Mouse (Mus musculus) kidney, adult 2 months (tissue): ENCODE results near the gene Helz. TPM values are rescaled to one million over a fixed set of nuclear protein-coding genes. Genes with fewer than 3 reads are reported as not detected.
A peak's percentile ranks its signal among the peaks of the same experiment; 100 is the strongest.

Source experiments
- DNase-seq: peaks from one replicate; pipeline ENCODE4 v3.0.0; 2021
- H3K27ac ChIP-seq: fragments of 200-500 bp; 2 replicates; pipeline ENCODE4 v1.5.1; 2012; ENCODE audit warnings: low read depth, low read length, control low read depth, inconsistent platforms; ENCODE audit not compliant: insufficient read depth
- H3K27me3 ChIP-seq: fragments of 200-500 bp; replicated peaks from 2 replicates; pipeline ENCODE4 v1.6.1; 2012; ENCODE audit warnings: mild to moderate bottlenecking, moderate library complexity, low read length, inconsistent platforms; ENCODE audit not compliant: control insufficient read depth, insufficient read depth
- H3K36me3 ChIP-seq: fragments of 200-500 bp; 2 replicates; pipeline ENCODE4 v1.6.1; 2012; ENCODE audit warnings: mild to moderate bottlenecking, moderate library complexity, low read length, inconsistent platforms; ENCODE audit not compliant: control insufficient read depth, insufficient read depth
- H3K4me1 ChIP-seq: fragments of 200-500 bp; 2 replicates; pipeline ENCODE4 v1.6.1; 2011; ENCODE audit warnings: low read length; ENCODE audit not compliant: control insufficient read depth, insufficient read depth
- H3K4me3 ChIP-seq: fragments of 200-500 bp; 2 replicates; pipeline ENCODE4 v1.5.1; 2011; ENCODE audit warnings: mild to moderate bottlenecking, low read depth, low read length, control low read depth; ENCODE audit not compliant: insufficient read depth
- CTCF ChIP-seq: fragments of 200-500 bp; conservative IDR thresholded peaks from 2 replicates; pipeline ENCODE4 v1.5.1; 2011; ENCODE audit warnings: low read depth, mild to moderate bottlenecking, control low read depth, low read length, moderate library complexity, mixed read lengths; ENCODE audit not compliant: insufficient read depth, insufficient read length
- POLR2A ChIP-seq: fragments of 200-500 bp; IDR thresholded peaks from one replicate; pipeline ENCODE4 v1.6.1; 2011; ENCODE audit warnings: low read depth, low read length, control low read depth
- WGBS: fragments of 180-500 bp; shearing (Covaris S2); methylation state at CpG from one replicate; pipeline ENCODE4 v1.1.7; 2018; 5-methylcytosine and 5-hydroxymethylcytosine counted together
- polyA plus RNA-seq: library from polyadenylated mRNA; depleted of rRNA; stranded (reverse); fragments of >200 nt; gene quantifications from 2 replicates; pipeline ENCODE4 v1.2.3, GENCODE M21; 2012

Gene Helz
- polyA plus RNA-seq, 1 experiment = 18.8 TPM

- Histone ChIP-seq H3K4me1 (no peaks in the 10 kb centered on the region), H3K36me3 (no peaks in the 10 kb centered on the region), H3K4me3 (no peak overlapping the region), H3K27me3 (no peaks in the 10 kb centered on the region), H3K27ac (no peak overlapping the region)
- no peak for DNase-seq
- TF ChIP-seq POLR2A = no peak
- TF ChIP-seq CTCF = no peak
- 82% methylated on average over 4 of the region's 4 CpGs for WGBS
These were observed 16.3 kb upstream of the Helz start for GRCm38 (mm10) chr11:107531445-107531844.

- no peak for DNase-seq
- no peak overlapping the region for H3K27ac ChIP-seq
- WGBS = 39% methylated on average over 5 of the region's 5 CpGs
- H3K4me3 ChIP-seq = no peak overlapping the region
- TF ChIP-seq POLR2A (no peak), CTCF (no peak)
- no peaks in the 10 kb centered on the region for H3K27me3 ChIP-seq
- H3K4me1 ChIP-seq = no peaks in the 10 kb centered on the region
- no peaks in the 10 kb centered on the region for H3K36me3 ChIP-seq
These were observed 15.5 kb upstream of the Helz start for GRCm38 (mm10) chr11:107532271-107532670.

DNA sequence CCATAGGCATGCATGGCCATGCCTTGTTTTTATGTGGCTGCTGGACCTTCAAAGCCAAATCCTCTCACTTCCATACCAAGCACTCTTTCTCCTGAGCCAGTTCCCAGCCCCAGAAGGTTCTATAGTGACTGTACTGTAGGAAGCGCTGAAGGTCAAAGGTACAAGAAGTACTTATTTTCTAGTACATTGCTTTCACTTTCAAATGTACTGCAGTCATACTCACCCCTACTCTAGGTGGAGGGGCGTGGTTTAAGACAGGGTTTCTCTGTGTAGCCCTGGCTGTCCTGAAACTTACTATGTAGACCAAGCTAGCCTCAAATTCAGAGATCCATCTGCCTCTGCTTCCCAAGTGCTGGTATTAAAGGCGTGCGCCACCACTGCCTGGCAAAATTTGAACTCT is 8.7 kb upstream of the Helz start:
- WGBS = 90% methylated on average over 4 of the region's 4 CpGs
- H3K4me1 ChIP-seq = no peaks in the 10 kb centered on the region
- no peak for TF ChIP-seq POLR2A
- TF ChIP-seq CTCF = no peak
- no peak overlapping the region for H3K4me3 ChIP-seq
- H3K36me3 ChIP-seq = no peaks in the 10 kb centered on the region
- no peak for DNase-seq
- H3K27ac ChIP-seq = no peak overlapping the region
- H3K27me3 ChIP-seq = no peaks in the 10 kb centered on the region

DNA sequence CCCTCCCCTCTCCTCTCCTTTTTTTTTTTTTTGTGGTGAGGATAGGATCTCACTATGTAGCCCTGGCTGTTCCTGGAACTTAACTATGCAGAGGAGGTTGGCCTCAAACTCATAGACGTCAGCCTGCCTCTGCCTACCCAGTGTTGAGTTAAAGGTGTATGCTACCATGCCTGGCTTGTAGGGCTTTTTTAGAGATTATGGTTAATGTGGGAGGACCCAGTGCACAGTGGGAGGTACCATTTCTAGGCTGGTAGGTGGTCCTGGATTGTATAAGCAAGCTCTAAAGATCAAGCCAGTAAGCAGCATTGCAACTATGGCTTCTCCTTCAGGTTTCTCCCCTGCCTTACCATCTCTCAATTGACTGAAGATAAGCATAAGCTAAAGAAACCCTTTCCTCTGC is 7.4 kb upstream of the Helz start:
- WGBS = 56% methylated on average over 1 of the region's 1 CpGs
- Histone ChIP-seq H3K36me3 (no peaks in the 10 kb centered on the region), H3K27ac (no peak overlapping the region), H3K4me3 (no peak overlapping the region), H3K27me3 (no peaks in the 10 kb centered on the region), H3K4me1 (no peaks in the 10 kb centered on the region)
- TF ChIP-seq POLR2A = no peak
- TF ChIP-seq CTCF = no peak
- DNase-seq = no peak

- 45% methylated on average over 13 of the region's 13 CpGs for WGBS
- no peak overlapping the region for H3K27ac ChIP-seq
- no peaks in the 10 kb centered on the region for H3K36me3 ChIP-seq
- TF ChIP-seq CTCF (no peak), POLR2A (no peak)
- peak; percentile 40 for DNase-seq
- H3K4me1 ChIP-seq = no peaks in the 10 kb centered on the region
- H3K4me3 ChIP-seq = no peak overlapping the region
- H3K27me3 ChIP-seq = no peaks in the 10 kb centered on the region
These were observed 1.8 kb upstream of the Helz start for GRCm38 (mm10) chr11:107545747-107546476.

DNA sequence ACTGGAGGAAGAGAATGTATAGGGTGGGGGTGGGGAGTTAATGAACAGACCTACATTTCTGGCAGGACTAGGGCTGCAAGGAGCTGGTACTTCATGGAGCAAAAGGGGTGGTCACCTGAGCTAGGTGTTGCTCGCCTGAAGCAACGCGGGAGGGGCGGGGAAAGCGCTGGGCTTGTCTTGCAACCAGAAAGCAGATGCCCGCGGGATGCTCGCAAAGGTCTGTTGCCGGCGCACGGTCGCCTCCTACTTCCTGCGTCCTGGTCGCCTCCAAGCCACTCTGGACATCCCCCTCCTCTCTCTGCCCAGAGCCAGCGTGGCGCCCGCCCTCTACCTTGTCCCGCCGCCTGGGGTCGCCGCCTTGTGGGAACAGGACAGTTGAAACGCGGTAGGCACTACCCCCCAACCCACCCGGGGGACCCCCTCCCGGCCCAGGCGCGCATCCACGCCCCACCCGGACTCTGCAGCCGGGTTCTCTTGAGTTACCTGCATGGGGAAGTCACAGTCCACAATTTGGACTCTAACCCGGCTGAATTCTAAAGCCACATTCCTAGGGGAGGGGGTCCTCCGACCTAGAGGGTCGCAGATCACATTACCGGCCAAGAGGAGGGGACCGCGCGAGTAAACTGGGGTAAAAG is 946 bp upstream of the Helz start:
- peak overlapping the region; percentile 97 for H3K4me3 ChIP-seq
- 1% methylated on average over 37 of the region's 37 CpGs for WGBS
- no peaks in the 10 kb centered on the region for H3K36me3 ChIP-seq
- TF ChIP-seq CTCF (no peak), POLR2A (no peak)
- no peaks in the 10 kb centered on the region for H3K27me3 ChIP-seq
- H3K27ac ChIP-seq = no peak overlapping the region
- DNase-seq = peak; percentile 35
- H3K4me1 ChIP-seq = no peaks in the 10 kb centered on the region

DNA sequence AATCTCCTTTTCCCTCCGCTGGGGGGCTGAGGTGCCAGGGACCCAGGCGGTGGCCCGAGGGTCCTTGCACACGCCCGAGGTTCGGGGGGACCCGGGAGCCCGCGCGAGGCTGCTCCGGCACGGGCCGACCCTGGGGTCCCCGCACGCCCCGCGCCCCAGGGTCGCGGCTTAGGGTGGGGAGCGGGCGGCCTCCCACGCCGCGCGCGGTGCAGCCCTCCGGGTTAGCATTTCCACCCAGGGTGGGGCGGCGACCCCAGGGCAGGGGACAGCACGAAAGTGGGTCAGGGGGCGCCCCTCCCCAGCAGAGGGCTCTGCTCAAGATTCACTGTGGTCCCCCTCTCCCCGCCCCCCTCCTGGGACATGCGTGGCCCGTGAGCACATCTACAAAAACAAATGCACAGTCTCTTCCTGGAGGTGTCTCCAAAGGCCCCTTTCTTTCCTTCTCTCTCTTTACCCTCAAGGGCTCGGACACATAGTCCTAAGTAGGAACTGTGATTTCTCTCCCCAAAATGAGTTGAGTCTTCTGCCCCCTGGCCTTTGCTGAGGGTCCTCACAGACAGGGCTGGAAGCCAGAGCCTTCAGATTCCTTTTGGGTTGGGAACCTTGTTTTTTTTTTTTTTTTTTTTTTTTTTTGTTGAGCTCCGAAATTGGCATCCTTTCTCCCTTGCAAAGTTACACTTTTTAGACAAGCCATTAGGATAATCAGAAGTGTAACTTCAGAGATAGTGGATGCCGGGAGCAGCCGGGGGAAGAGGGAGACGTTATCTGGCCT is 660 bp downstream of the Helz start:
- H3K27ac ChIP-seq = peak overlapping the region; percentile 62; the same call in 1 of the 2 replicates
- no peaks in the 10 kb centered on the region for H3K36me3 ChIP-seq
- H3K27me3 ChIP-seq = no peaks in the 10 kb centered on the region
- peak overlapping the region; percentile 97 for H3K4me3 ChIP-seq
- no peak for TF ChIP-seq POLR2A
- no peak for TF ChIP-seq CTCF
- peak; percentile 12 for DNase-seq
- H3K4me1 ChIP-seq = no peaks in the 10 kb centered on the region
- WGBS = 3% methylated on average over 38 of the region's 39 CpGs
